Mouse (Mus musculus) E14TG2a.4 (cell line): ENCODE data around the gene Lgi1.

Experiments
- CTCF ChIP-seq: conservative IDR thresholded peaks from 2 replicates; pipeline ENCODE4 v1.5.1; 2014; ENCODE audit warnings: low read length
- NANOG ChIP-seq: IDR thresholded peaks from 2 replicates; pipeline ENCODE4 v1.6.1; 2014; ENCODE audit warnings: borderline replicate concordance, low read length, mixed read lengths
- POU5F1 ChIP-seq: IDR thresholded peaks from 2 replicates; pipeline ENCODE4 v1.6.1; 2014; ENCODE audit warnings: low read length, borderline replicate concordance

- TF ChIP-seq CTCF = no peak
- TF ChIP-seq POU5F1 = no peak
- TF ChIP-seq NANOG = no peak
Observed at GRCm38 (mm10) chr19:38318308-38318707, 54.0 kb downstream of the Lgi1 start.
